Mouse (Mus musculus) MEL (cell line): ENCODE results near the gene Slc39a11. TPM values are rescaled to one million over a fixed set of nuclear protein-coding genes. Genes with fewer than 3 reads are reported as not detected.

Source experiments
- DNase-seq: peaks from one replicate; pipeline ENCODE4 v3.0.0; 2011; ENCODE audit warnings: low read depth, low spot score
- H3K27ac ChIP-seq: 2 replicates; pipeline ENCODE4 v1.5.1; 2012; ENCODE audit warnings: low read depth, mild to moderate bottlenecking, control low read depth, low read length, moderate library complexity; ENCODE audit not compliant: control insufficient read depth
- H3K27me3 ChIP-seq, 2 experiments: fragments of 150-350 bp in 1 of 2; sonication (generic) in 1 of 2; 2 replicates each; pipeline ENCODE4 v1.6.1; 2012; ENCODE audit warnings: low read length in 2 of 2, mild to moderate bottlenecking in 2 of 2, improper control_type of control experiment in 1 of 2, moderate library complexity in 1 of 2; ENCODE audit not compliant: insufficient read depth in 2 of 2, control insufficient read depth in 1 of 2
- H3K36me3 ChIP-seq, 2 experiments: 2 replicates each; pipeline ENCODE4 v1.6.1; 2012 to 2014; ENCODE audit warnings: low read length in 2 of 2, improper control_type of control experiment in 1 of 2, inconsistent platforms in 1 of 2, mild to moderate bottlenecking in 1 of 2; ENCODE audit not compliant: insufficient read depth in 2 of 2, control insufficient read depth in 1 of 2
- H3K4me1 ChIP-seq, 2 experiments: fragments of 150-350 bp in 1 of 2; sonication (generic) in 1 of 2; 2 replicates each; pipeline ENCODE4 v1.6.1; 2012; ENCODE audit warnings: low read length in 2 of 2, improper control_type of control experiment in 1 of 2, mild to moderate bottlenecking in 1 of 2; ENCODE audit not compliant: insufficient read depth in 2 of 2, control insufficient read depth in 1 of 2
- H3K4me3 ChIP-seq, 2 experiments: fragments of 150-350 bp in 1 of 2; sonication (generic) in 1 of 2; 2 replicates each; pipeline ENCODE4 v1.5.1; 2012; ENCODE audit warnings: low read depth in 2 of 2, low read length in 2 of 2, mild to moderate bottlenecking in 2 of 2, moderate library complexity in 2 of 2, control low read depth in 1 of 2, improper control_type of control experiment in 1 of 2; ENCODE audit not compliant: control insufficient read depth in 1 of 2, insufficient read depth in 1 of 2
- H3K79me2 ChIP-seq: 2 replicates; pipeline ENCODE4 v1.6.1; 2012; ENCODE audit warnings: mild to moderate bottlenecking, low read length, moderate library complexity; ENCODE audit not compliant: control insufficient read depth, poor library complexity, insufficient read depth
- H3K9ac ChIP-seq: 2 replicates; pipeline ENCODE4 v1.6.1; 2012; ENCODE audit warnings: low read depth, mild to moderate bottlenecking, control low read depth, low read length, moderate library complexity; ENCODE audit not compliant: control insufficient read depth, poor library complexity, severe bottlenecking
- H3K9me3 ChIP-seq: fragments of 150-350 bp; sonication (generic); replicated peaks from 2 replicates; pipeline ENCODE4 v1.6.1; 2012; ENCODE audit warnings: mild to moderate bottlenecking, low read length, improper control_type of control experiment, moderate library complexity; ENCODE audit not compliant: insufficient read depth
- BHLHE40 ChIP-seq: IDR thresholded peaks from 2 replicates; pipeline ENCODE4 v1.6.1; 2012; ENCODE audit warnings: low read depth, mild to moderate bottlenecking, inconsistent platforms, low read length, improper control_type of control experiment, borderline replicate concordance
- CHD1 ChIP-seq: IDR thresholded peaks from 2 replicates; pipeline ENCODE4 v1.6.1; 2012; ENCODE audit warnings: low read depth, mild to moderate bottlenecking, inconsistent platforms, low read length, improper control_type of control experiment
- CTCF ChIP-seq, 3 experiments: IDR thresholded peaks in 2 of 3; conservative IDR thresholded peaks in 1 of 3; 2 replicates each; pipeline ENCODE4 v1.5.1; 2011 to 2012; ENCODE audit warnings: low read length in 3 of 3, low read depth in 2 of 3, mild to moderate bottlenecking in 2 of 3, improper control_type of control experiment in 1 of 3, inconsistent platforms in 1 of 3, mixed read lengths in 1 of 3, moderate library complexity in 1 of 3; ENCODE audit not compliant: control insufficient read depth in 1 of 3, insufficient read depth in 1 of 3, poor library complexity in 1 of 3, severe bottlenecking in 1 of 3
- E2F4 ChIP-seq: IDR thresholded peaks from 2 replicates; pipeline ENCODE4 v1.6.1; 2011; ENCODE audit warnings: low read depth, low read length, improper control_type of control experiment, borderline replicate concordance
- ELF1 ChIP-seq: IDR thresholded peaks from 2 replicates; pipeline ENCODE4 v1.6.1; 2014; ENCODE audit warnings: low read depth, mild to moderate bottlenecking, inconsistent platforms, low read length, improper control_type of control experiment, moderate library complexity
- ETS1 ChIP-seq: IDR thresholded peaks from 2 replicates; pipeline ENCODE4 v1.6.1; 2012; ENCODE audit warnings: low read depth, mild to moderate bottlenecking, inconsistent platforms, low read length, improper control_type of control experiment, moderate library complexity
- GABPA ChIP-seq: IDR thresholded peaks from 2 replicates; pipeline ENCODE4 v1.6.1; 2012; ENCODE audit warnings: low read depth, mild to moderate bottlenecking, inconsistent platforms, low read length, improper control_type of control experiment, moderate library complexity
- GATA1 ChIP-seq: IDR thresholded peaks from 2 replicates; pipeline ENCODE4 v1.6.1; 2011; ENCODE audit warnings: low read depth, low read length, improper control_type of control experiment
- HCFC1 ChIP-seq: IDR thresholded peaks from 2 replicates; pipeline ENCODE4 v1.6.1; 2012; ENCODE audit warnings: low read depth, mild to moderate bottlenecking, inconsistent platforms, low read length, improper control_type of control experiment, moderate library complexity
- MAFK ChIP-seq: IDR thresholded peaks from 2 replicates; pipeline ENCODE4 v1.6.1; 2011; ENCODE audit warnings: low read depth, mild to moderate bottlenecking, low read length, improper control_type of control experiment, borderline replicate concordance
- MAX ChIP-seq: IDR thresholded peaks from 2 replicates; pipeline ENCODE4 v1.6.1; 2011; ENCODE audit warnings: low read length, improper control_type of control experiment
- MAZ ChIP-seq: IDR thresholded peaks from 2 replicates; pipeline ENCODE4 v1.6.1; 2012; ENCODE audit warnings: low read depth, mild to moderate bottlenecking, inconsistent platforms, low read length, improper control_type of control experiment
- MEF2A ChIP-seq: IDR thresholded peaks from 2 replicates; pipeline ENCODE4 v1.6.1; 2014; ENCODE audit warnings: low read depth, mild to moderate bottlenecking, inconsistent platforms, low read length, improper control_type of control experiment; ENCODE audit not compliant: poor library complexity, insufficient replicate concordance, severe bottlenecking; ENCODE audit errors: extremely low read depth
- MXI1 ChIP-seq: IDR thresholded peaks from 2 replicates; pipeline ENCODE4 v1.6.1; 2011; ENCODE audit warnings: mild to moderate bottlenecking, low read depth, low read length, improper control_type of control experiment
- POLR2A ChIP-seq, 2 experiments: IDR thresholded peaks; 2 replicates each; pipeline ENCODE4 v1.6.1; 2011 to 2012; ENCODE audit warnings: low read length in 2 of 2, mild to moderate bottlenecking in 2 of 2, control low read depth in 1 of 2, improper control_type of control experiment in 1 of 2, low read depth in 1 of 2, moderate library complexity in 1 of 2; ENCODE audit not compliant: control insufficient read depth in 1 of 2, insufficient read depth in 1 of 2, poor library complexity in 1 of 2
- POLR2AphosphoS5 ChIP-seq: IDR thresholded peaks from 2 replicates; pipeline ENCODE4 v1.6.1; 2012; ENCODE audit warnings: low read depth, borderline replicate concordance, mild to moderate bottlenecking, inconsistent platforms, low read length, moderate library complexity, mixed read lengths
- TCF12 ChIP-seq: IDR thresholded peaks from 2 replicates; pipeline ENCODE4 v1.6.1; 2014; ENCODE audit warnings: low read depth, mild to moderate bottlenecking, inconsistent platforms, low read length, improper control_type of control experiment, moderate library complexity
- UBTF ChIP-seq: IDR thresholded peaks from 2 replicates; pipeline ENCODE4 v1.6.1; 2012; ENCODE audit warnings: low read depth, mild to moderate bottlenecking, inconsistent platforms, low read length, improper control_type of control experiment, moderate library complexity, borderline replicate concordance; ENCODE audit not compliant: insufficient read depth
- USF2 ChIP-seq, 2 experiments: IDR thresholded peaks; 2 replicates each; pipeline ENCODE4 v1.6.1; 2011 to 2012; ENCODE audit warnings: improper control_type of control experiment in 2 of 2, low read length in 2 of 2, borderline replicate concordance in 1 of 2, inconsistent platforms in 1 of 2, low read depth in 1 of 2, mild to moderate bottlenecking in 1 of 2; ENCODE audit not compliant: insufficient read depth in 1 of 2
- ZC3H11A ChIP-seq: IDR thresholded peaks from 2 replicates; pipeline ENCODE4 v1.6.1; 2012; ENCODE audit warnings: low read depth, mild to moderate bottlenecking, inconsistent platforms, low read length, improper control_type of control experiment
- ZKSCAN1 ChIP-seq: IDR thresholded peaks from 2 replicates; pipeline ENCODE4 v1.6.1; 2012; ENCODE audit warnings: low read depth, mild to moderate bottlenecking, inconsistent platforms, low read length, improper control_type of control experiment, moderate library complexity
- ZMIZ1 ChIP-seq: IDR thresholded peaks from 2 replicates; pipeline ENCODE4 v1.6.1; 2012; ENCODE audit warnings: low read depth, mild to moderate bottlenecking, inconsistent platforms, low read length, improper control_type of control experiment, moderate library complexity
- polyA plus RNA-seq, 2 experiments: library from polyadenylated mRNA; stranded (reverse) in 1 of 2; unstranded in 1 of 2; fragments of >175 nt in 1 of 2; fragments of >200 nt in 1 of 2; gene quantifications; 2 replicates each; pipeline versions ENCODE4 v1.2.1 to v1.2.4; 2012; ENCODE audit warnings: low replicate concordance in 2 of 2, low read depth in 1 of 2; ENCODE audit not compliant: insufficient read length in 2 of 2, insufficient read depth in 1 of 2, missing spikeins in 1 of 2
- total RNA-seq: library from RNA; depleted of rRNA; stranded (reverse); fragments of 300-350 nt; gene quantifications from 2 replicates; pipeline ENCODE4 v1.2.3, GENCODE M21; 2012

Gene Slc39a11
- total and polyA plus RNA-seq, 3 experiments = 34.2 to 45.6 TPM; not detected in 1

DNA sequence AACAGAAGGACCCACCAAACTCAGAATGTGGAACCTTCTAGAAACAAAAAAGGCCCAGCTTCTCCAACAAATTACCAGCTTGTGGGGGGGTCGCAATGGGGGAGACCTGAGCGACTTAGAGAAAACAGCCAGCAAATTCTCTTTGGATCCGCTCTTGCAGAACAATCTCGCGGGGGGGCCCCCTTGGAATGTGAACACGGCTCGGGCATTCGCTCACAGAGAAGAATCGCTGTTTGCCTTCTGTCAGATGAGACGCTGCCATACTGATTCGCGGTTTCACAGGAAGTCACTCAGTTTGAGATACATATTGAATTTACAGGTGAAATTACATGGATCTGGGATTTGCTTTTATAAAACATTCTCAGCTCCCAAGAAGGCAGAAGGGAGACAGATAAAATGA is 91.4 kb downstream of the Slc39a11 start:
- no peaks in the 10 kb centered on the region for H3K27me3 ChIP-seq
- H3K4me3 ChIP-seq = no peak overlapping the region
- H3K9me3 ChIP-seq = no peaks in the 10 kb centered on the region
- H3K9ac ChIP-seq = no peak overlapping the region
- H3K4me1 ChIP-seq = no peaks in the 10 kb centered on the region
- peaks cover 0 to 1% of the 10 kb centered on the region in 2 experiments; a peak in 1 of 4 replicates for H3K36me3 ChIP-seq
- TF ChIP-seq USF2 (IDR thresholded peaks at IDR 0.05; ENCODE audit: borderline replicate concordance in 1 of 2, insufficient read depth in 1 of 2, low read depth in 1 of 2, low read length in 2 of 2) (no peak), BHLHE40 (no peak), TCF12 (no peak), MEF2A (no peak), MAFK (no peak), MAZ (no peak), POLR2AphosphoS5 (no peak), CHD1 (no peak)
- H3K79me2 ChIP-seq = no peaks in the 10 kb centered on the region
- H3K27ac ChIP-seq = no peak overlapping the region
- no peak for DNase-seq

DNA sequence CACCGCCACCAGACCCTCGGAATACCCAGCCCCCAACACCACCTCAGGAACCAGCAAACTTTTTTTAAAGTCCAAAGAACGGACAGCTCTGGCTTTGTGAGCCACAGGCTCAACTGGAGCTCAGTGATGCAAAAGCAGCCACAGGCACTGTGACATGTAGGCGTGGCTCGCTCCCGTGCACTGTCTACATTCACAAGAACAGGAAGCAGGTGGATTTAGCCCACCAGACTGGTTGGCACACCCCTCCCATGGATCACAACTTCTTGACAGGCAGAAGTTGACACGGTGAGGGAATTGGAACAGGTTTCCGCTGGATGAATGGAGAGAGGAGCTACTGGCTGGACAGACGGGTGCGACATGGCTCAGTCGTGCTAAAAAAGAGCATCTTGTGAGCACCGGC is 93.7 kb downstream of the Slc39a11 start:
- Histone ChIP-seq H3K9me3 (no peaks in the 10 kb centered on the region), H3K27ac (no peak overlapping the region), H3K36me3 (peaks cover 0 to 1% of the 10 kb centered on the region in 2 experiments; a peak in 1 of 4 replicates), H3K4me3 (no peak overlapping the region), H3K79me2 (no peaks in the 10 kb centered on the region), H3K27me3 (no peaks in the 10 kb centered on the region), H3K4me1 (no peaks in the 10 kb centered on the region), H3K9ac (no peak overlapping the region)
- no peak for TF ChIP-seq ZKSCAN1
- no peak for TF ChIP-seq HCFC1
- TF ChIP-seq ELF1 = no peak
- TF ChIP-seq POLR2A (IDR thresholded peaks at IDR 0.05; ENCODE audit: control insufficient read depth in 1 of 2, insufficient read depth in 1 of 2, low read depth in 1 of 2, low read length in 2 of 2, poor library complexity in 1 of 2) = no peak
- TF ChIP-seq MAFK = no peak
- no peak for TF ChIP-seq MAX
- no peak for TF ChIP-seq ZC3H11A
- no peak for TF ChIP-seq GABPA
- TF ChIP-seq UBTF = no peak
- TF ChIP-seq POLR2AphosphoS5 = no peak
- TF ChIP-seq E2F4 = no peak
- TF ChIP-seq GATA1 = no peak
- TF ChIP-seq TCF12 = no peak
- no peak for TF ChIP-seq CHD1
- no peak for TF ChIP-seq ZMIZ1
- no peak for TF ChIP-seq BHLHE40
- TF ChIP-seq MXI1 = no peak
- TF ChIP-seq CTCF (IDR thresholded peaks at IDR 0.05 in 2 of 3, conservative IDR thresholded peaks at IDR 0.05 in 1 of 3; ENCODE audit: control insufficient read depth in 1 of 3, insufficient read depth in 1 of 3, low read depth in 2 of 3, low read length in 3 of 3, poor library complexity in 1 of 3, severe bottlenecking in 1 of 3) = no peak
- TF ChIP-seq MEF2A = no peak
- no peak for TF ChIP-seq ETS1
- DNase-seq = no peak
